Mouse (Mus musculus) cerebellum, postnatal 10 days (tissue): ENCODE data around the gene Snx30.
A peak's percentile ranks its signal among the peaks of the same experiment; 100 is the strongest.
"Not testable (repeated sequence)": the region's sequence is repeated elsewhere in the genome, so short reads cannot be mapped to it uniquely, and the experiment has no call there.

ENCODE experiments used
- DNase-seq, 2 experiments: peaks; one replicate each; pipeline ENCODE4 v3.0.0; 2021; ENCODE audit warnings: mixed read lengths in 2 of 2

Gene Snx30

GRCm38 (mm10) chr4:59805181-59805967 lies at the start of gene Snx30:
Snx30 (plus strand) TSS chr4:59805840.
- peak; percentile 94 to 97 for DNase-seq

- DNase-seq = peak; percentile 95 to 96
Observed at GRCm38 (mm10) chr4:59756332-59757082, 49.1 kb upstream of the Snx30 start.

DNA sequence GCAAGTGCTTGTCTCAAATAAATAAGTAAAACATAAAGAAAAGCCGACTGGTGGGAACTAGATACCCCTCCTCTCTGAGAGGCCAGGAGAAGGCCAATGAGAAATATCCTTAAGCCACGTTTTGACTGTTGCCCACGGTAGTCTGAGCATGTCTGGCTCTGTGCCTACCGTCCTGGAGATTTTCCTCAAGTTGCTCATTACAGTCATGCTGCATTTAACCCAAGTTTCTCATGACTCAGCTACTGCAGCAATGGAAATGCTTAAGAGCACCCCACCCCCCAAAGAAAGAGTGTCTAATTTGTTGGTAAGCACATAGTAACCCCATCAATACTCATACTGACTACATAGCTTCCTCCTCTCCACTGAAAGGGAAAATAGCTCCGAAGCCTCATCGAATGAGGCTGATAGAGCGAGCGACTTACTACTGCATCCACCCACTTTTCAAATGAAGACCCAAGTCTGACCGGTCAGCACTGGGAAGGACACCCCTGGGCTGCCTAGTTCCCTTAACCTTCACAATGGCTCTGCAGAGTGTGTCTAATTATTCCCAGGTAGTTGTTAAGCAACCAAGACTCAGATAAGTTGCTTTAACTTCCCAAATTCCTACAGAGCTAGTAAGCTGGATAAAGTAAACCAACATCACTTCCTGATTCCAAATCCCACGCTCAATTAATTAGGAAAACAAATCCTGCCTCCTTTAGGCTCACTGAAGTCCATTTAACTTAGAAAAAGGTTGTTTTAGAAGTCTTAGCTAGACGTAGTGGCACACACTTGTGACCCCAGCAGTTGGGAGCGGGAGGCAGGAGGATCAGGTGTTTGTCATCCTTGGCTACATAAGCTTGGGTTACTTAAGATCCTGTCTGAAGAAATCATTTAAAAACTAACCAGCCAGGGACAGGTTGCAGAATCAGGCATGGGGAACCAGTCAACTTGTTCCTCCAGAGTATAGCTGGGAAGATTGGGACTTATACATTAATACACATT lies 47.9 kb upstream of the Snx30 start:
- peak in 1 of 2 experiments; percentile 48 for DNase-seq

DNA sequence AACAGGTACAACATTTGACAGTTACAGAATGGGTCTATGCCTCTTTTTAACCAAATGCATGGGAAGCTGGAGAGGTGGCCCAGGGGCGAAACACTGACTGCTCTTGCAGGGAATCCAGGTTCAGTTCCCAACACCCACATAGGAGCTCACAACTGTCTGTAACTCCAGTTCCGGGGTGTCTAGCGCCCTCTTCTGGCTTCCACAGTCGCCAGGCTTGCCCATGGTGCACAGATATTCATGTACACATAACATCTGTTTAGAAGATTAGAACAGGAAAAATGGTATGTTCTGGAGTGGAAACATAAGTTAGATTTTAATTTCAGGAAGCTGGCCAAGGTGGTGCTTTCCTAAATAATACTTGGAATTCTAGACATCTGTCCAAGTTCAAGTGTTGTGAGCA lies 45.6 kb upstream of the Snx30 start:
- DNase-seq = no peak

DNA sequence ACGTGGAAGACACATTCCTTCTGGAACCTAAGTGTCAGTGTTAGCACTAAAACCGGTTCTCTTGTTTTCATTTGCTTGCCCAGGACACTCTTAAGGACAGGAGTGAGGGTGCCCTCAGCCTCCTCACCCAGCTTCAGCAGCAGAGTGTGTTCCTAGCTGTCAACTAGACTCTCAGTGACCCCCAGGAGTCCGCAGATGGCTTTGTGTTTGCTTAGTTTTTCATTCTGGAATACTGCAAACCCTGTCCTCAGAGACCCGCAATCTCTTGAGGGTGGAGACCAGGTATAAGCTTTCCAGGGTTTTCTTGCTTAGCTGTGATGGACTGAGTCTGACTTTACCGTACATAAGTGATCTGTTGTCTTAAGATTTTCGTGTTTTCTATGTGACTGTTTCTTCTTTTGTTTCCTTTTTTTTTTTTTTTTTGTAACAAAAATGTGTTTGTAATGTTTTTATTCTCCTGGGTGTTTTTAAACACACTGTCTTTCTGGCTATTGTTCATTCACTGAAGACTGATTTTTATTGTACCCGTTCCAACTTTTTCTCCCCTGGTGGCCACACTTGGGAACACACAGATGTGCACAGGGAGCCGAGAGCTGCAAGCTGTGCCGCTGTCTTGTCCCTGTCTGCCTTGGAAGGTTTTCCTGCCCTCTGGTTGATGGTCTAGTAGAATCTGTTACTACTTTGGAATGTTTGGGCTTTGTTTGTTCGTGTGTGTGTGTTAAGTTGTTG lies 44.8 kb upstream of the Snx30 start:
- DNase-seq = peak; percentile 40 to 56

DNA sequence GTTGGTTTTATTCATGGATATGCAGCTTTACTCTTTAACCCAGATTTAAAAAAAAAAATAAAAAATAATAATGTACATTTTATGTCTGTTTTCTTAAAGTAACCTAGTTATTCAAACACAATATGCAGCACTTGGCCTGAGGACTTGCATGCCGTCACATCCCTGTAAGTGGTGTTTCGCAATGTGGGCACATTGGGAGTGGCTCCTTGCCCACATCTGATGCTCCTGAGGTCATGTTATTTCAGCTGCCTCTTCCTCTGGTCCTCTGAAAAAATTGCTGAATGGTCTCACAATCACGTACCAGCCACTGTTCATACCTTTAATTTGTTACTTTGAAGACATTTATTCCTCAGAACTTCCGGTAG lies 44.3 kb upstream of the Snx30 start:
- no peak for DNase-seq

DNA sequence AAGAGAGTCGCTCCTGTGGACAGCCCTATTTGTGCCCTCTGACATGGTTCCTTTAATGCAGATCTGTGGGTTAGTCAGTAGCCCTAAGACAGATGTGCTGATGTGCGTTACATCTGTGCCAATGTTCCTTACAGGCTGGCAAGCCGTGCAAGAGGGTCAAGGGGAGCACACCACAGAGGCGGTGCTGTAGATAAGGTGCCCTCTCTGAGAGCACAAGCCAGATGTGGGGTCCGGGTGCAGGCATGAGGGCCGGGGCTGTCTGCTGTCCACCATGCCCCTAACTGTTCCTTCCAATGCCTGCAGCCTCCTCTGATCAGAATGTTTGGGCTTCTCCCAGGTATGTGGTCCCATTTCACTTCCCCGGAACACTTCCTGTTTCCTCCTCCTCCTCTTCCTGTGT lies 40.7 kb upstream of the Snx30 start:
- DNase-seq = no peak

GRCm38 (mm10) chr4:59765385-59766005 lies 40.1 kb upstream of the Snx30 start:
- DNase-seq = no peak

- no peak for DNase-seq
Observed at GRCm38 (mm10) chr4:59767717-59768116, 37.9 kb upstream of the Snx30 start.

- DNase-seq = no peak
Observed at GRCm38 (mm10) chr4:59772171-59772879, 33.3 kb upstream of the Snx30 start.

DNA sequence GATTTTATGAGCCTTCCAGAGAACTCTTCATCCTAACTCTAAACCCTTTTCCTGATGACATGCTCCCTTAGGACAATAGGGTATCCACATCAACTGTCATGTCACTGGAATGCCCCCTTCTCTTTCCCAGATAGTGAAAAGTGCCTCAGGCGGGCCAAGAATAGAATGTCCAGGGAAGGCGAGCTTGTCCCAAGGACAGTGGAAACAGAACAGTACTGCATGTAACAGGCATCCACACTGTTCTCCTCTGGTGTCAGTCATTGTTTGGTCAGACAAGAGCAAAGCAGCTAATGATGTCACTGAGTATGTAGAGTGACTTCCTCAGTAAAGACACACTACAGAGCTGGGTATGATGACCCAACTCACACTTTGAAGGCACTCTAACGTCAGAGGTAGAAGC lies 27.8 kb upstream of the Snx30 start:
- no peak for DNase-seq

- peak; percentile 45 to 69 for DNase-seq
Observed at GRCm38 (mm10) chr4:59780568-59780967, 25.1 kb upstream of the Snx30 start.

- DNase-seq = peak in 1 of 2 experiments; percentile 11
Observed at GRCm38 (mm10) chr4:59782853-59783684, 22.6 kb upstream of the Snx30 start.

DNA sequence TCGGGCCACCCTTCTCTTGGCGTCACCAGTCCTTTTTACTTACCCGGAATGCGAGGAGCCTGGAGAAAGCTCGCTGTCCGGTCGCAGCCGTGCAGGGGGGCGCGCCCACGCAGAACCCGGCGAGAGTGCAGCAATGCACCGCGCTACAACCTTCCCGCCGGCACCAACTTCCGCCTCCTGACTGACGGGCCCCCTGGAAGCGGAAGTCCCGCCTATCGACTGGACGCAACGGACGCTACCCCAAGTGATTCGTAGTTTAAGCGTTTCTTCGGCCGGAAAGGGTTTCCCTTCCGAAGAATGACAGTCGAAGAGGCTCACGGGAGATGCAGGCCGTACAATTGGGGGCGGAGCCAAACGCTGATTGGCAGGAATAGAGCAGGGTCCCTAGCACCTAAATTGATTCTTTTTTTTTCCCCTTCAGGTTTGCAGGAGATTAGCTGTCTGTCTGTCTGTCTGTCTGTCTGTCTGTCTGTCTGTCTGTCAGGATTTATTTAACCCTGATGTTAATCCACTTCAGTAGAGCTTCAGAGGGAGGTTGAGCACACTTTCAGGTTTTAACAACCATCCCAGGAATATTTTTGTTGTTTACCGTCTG lies 21.9 kb upstream of the Snx30 start:
- peak; percentile 97 for DNase-seq

DNA sequence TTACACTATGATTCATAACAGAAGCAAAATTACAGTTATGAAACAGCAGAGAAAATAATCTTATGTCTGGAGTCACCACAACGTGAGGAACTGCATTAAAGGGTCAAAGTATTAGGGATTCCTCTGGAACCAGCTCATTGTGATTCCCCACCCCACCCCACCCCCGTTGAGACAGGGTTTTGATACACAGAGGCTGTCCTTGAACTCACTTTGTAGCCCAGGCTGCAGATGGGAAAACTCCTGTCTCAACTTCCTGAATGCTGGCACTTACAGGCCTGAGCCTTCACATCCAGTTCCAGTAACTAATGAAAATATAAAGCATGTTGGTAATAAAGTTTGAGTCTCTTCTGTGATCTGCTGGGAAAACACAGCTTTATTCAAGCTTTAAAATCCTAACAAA lies 20.2 kb upstream of the Snx30 start:
- DNase-seq = no peak

DNA sequence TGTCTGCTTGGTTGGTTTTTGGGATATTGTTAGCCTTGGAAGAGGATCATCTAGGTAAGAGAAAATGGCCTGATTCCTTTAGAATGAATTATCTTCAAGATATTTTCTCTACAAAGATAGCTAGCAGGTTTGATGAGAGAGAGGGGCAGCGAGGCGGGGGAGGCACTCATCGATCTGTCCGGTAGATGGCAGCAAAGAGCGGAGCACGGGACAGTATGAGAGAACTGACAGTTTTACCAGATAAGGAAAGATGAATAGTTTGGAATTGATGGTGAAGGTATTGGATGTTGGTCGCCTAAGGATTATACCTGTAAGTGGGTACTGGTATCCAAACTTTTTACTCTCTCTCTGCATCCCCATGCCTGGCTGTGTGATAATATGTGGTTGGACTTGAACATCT lies 19.0 kb upstream of the Snx30 start:
- DNase-seq = peak; percentile 91 to 94

DNA sequence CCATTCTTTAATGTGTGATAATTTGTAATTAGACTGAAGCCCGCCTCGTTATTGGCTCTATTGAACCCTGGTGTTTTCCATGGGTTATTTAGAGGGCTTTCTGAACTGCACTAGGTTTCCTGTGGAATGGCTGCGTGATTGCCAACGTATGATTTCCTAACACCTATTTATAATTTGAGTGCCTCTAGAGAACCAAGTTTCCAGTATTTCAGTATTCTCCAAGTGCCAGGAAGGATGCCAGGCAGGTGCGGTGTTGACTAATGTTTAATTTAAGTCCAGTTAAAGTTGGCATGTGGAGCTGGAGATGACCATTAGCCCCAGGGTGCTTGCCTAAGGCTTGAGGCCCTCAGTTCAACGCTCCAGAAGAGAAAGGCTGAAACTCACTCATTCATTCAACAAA lies 18.5 kb upstream of the Snx30 start:
- no peak for DNase-seq

DNA sequence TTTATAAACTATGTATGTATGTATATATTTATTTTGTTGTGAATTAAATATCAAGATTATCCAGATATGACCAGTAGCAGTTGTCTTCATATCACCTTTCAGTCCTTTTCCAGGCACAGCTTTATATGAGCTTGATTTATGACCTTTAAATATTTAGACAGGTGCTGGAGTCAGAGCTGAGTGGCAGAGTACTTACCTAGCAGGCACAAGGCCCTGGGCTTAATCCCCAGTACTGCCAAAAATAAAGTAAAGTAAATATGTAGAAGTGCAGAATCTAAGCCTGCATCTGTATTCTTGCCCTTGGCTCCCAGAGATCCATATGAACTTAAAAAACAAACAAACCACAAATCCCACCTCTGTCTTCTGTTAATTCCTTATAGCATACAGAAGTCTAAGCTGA lies 16.6 kb upstream of the Snx30 start:
- no peak for DNase-seq

DNA sequence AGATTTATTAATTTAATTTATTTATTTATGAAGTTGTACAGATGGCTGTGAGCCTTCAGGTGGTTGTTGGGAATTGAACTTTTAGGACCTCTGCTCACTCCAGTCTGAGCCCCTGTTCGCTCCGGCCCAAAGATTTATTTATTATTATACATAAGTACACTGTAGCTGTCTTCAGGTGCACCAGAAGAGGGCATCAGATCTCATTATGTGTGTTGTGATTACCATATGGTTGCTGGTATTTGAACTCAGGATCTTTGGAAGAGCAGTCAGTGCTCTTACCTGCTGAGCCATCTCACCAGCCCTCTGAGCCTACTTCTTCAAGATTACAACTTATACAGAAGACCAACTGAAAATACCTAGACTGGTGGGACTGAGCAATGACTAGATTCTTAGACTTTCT lies 12.0 kb upstream of the Snx30 start:
- DNase-seq = not testable (repeated sequence)

DNA sequence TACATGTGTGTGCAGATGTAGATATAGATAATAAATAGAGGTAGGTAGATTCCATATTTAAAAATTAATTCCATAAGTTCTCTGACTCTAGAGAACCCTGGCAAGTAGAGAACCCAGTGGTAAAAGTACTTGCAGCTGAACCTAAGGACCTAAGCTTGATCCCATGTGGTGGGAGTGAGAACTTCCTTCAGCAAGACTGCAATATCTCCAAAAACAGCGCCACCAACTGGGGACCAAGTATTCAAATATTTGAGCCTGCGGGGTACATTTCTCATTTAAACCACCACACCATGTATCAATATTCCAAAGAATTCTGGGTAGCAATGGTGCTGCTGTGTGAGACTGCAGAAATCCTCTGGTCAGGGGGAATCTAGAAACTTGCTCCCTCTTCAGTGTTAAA lies 11.5 kb upstream of the Snx30 start:
- DNase-seq = no peak
